Mouse (Mus musculus) intestine, postnatal 0 days (tissue): ENCODE data around the gene Fkbp5. TPM values are rescaled to one million over a fixed set of nuclear protein-coding genes. Genes with fewer than 3 reads are reported as not detected.
"Not testable (repeated sequence)": the region's sequence is repeated elsewhere in the genome, so short reads cannot be mapped to it uniquely, and the experiment has no call there.

Experiments used
- ATAC-seq: fragments of 200-750 bp; cut with Nextera tagmentation; 2 replicates; pipeline ENCODE4 v1.8.0; 2017; ENCODE audit warnings: mild to moderate bottlenecking, moderate TSS enrichment, moderate library complexity
- H3K27ac ChIP-seq: fragments of 300-500 bp; sonication (generic); 2 replicates; pipeline ENCODE4 v1.5.1; 2014; ENCODE audit warnings: mild to moderate bottlenecking, low read depth, low read length, moderate library complexity
- H3K27me3 ChIP-seq: fragments of 300-500 bp; sonication (generic); replicated peaks from 2 replicates; pipeline ENCODE4 v1.6.1; 2014; ENCODE audit warnings: low read length, mixed read lengths; ENCODE audit not compliant: control insufficient read depth, insufficient read depth
- H3K36me3 ChIP-seq: fragments of 300-500 bp; sonication (generic); 2 replicates; pipeline ENCODE4 v1.6.1; 2014; ENCODE audit warnings: mild to moderate bottlenecking, moderate library complexity; ENCODE audit not compliant: control insufficient read depth, insufficient read depth
- H3K4me1 ChIP-seq: fragments of 300-500 bp; sonication (generic); replicated peaks from 2 replicates; pipeline ENCODE4 v1.6.1; 2014; ENCODE audit warnings: antibody characterized with exemption, low read length, mixed read lengths; ENCODE audit not compliant: control insufficient read depth, insufficient read depth
- H3K4me2 ChIP-seq: fragments of 300-500 bp; sonication (generic); replicated peaks from 2 replicates; pipeline ENCODE4 v1.6.1; 2014; ENCODE audit warnings: low read depth, mild to moderate bottlenecking, moderate library complexity
- H3K4me3 ChIP-seq: fragments of 300-500 bp; sonication (generic); 2 replicates; pipeline ENCODE4 v1.5.1; 2014; ENCODE audit warnings: low read depth, low read length
- H3K9ac ChIP-seq: fragments of 300-500 bp; sonication (generic); 2 replicates; pipeline ENCODE4 v1.6.1; 2014; ENCODE audit warnings: mild to moderate bottlenecking, low read depth, low read length
- H3K9me3 ChIP-seq: fragments of 300-500 bp; sonication (generic); 2 replicates; pipeline ENCODE4 v1.6.1; 2016; ENCODE audit warnings: mixed run types; ENCODE audit not compliant: control insufficient read depth
- CTCF ChIP-seq: sonication (generic); IDR thresholded peaks from 2 replicates; pipeline ENCODE4 v1.5.1; 2016; ENCODE audit warnings: low read depth, mild to moderate bottlenecking, control low read depth, antibody characterized with exemption, moderate library complexity
- WGBS: fragments of 180-500 bp; shearing (Covaris S2); extraction: QIAGEN DNeasy Blood & Tissue Kit; methylation state at CpG from one replicate; pipeline ENCODE4 v1.1.7; 2014; 5-methylcytosine and 5-hydroxymethylcytosine counted together
- polyA plus RNA-seq: library from polyadenylated mRNA; unstranded; fragments of >200 nt; fragmentation: Nextera tagmentation; extraction: Ambion mirVana; gene quantifications from 2 replicates; pipeline ENCODE4 v1.2.1, GENCODE M21; 2015

Fkbp5 gene
- polyA plus RNA-seq, 1 experiment from 2014 or later, result 10.1 TPM

GRCm38 (mm10) chr17:28415271-28415670 lies 102.1 kb downstream of the Fkbp5 start:
- Histone ChIP-seq H3K4me2 (no peak overlapping the region), H3K9ac (no peak overlapping the region), H3K27me3 (no peaks in the 10 kb centered on the region), H3K4me3 (no peak overlapping the region), H3K27ac (no peak overlapping the region), H3K4me1 (no peaks in the 10 kb centered on the region), H3K9me3 (no peaks in the 10 kb centered on the region), H3K36me3 (peaks cover 31% of the 10 kb centered on the region)
- WGBS, result 78% methylated on average over 5 of the region's 5 CpGs
- ATAC-seq, result no peak
- no peak for TF ChIP-seq CTCF

GRCm38 (mm10) chr17:28411381-28411960 lies 105.9 kb downstream of the Fkbp5 start:
- ATAC-seq, result no peak
- TF ChIP-seq CTCF, result no peak
- H3K27ac ChIP-seq, result no peak overlapping the region
- H3K4me2 ChIP-seq, result no peak overlapping the region
- H3K4me3 ChIP-seq, result no peak overlapping the region
- no peaks in the 10 kb centered on the region for H3K9me3 ChIP-seq
- no peak overlapping the region for H3K9ac ChIP-seq
- WGBS, result 76% methylated on average over 10 of the region's 10 CpGs
- H3K4me1 ChIP-seq, result no peaks in the 10 kb centered on the region
- peaks cover 39% of the 10 kb centered on the region for H3K36me3 ChIP-seq
- H3K27me3 ChIP-seq, result no peaks in the 10 kb centered on the region

DNA sequence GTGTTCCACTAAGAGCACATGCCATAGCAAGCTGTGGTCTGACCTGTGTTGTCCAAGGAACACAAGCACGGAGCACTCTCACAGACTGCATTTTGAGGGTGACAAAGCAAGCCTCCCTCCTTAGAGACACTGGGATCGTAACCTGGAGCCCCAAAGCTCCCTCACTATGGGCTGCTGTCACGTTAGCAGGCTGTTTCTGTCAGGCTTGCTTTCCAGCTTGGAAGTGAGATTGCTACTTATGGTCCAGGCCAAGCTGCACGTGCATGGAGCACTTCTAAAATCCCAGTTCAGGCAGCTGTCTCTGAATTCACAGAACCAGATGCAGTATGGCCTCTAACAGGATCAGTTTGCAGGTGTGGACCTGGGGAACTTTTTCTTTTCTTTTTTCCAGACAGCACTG lies 106.6 kb downstream of the Fkbp5 start:
- no peaks in the 10 kb centered on the region for H3K9me3 ChIP-seq
- no peak for TF ChIP-seq CTCF
- peaks cover 39% of the 10 kb centered on the region for H3K36me3 ChIP-seq
- no peak overlapping the region for H3K4me2 ChIP-seq
- no peaks in the 10 kb centered on the region for H3K4me1 ChIP-seq
- H3K4me3 ChIP-seq, result no peak overlapping the region
- H3K27me3 ChIP-seq, result no peaks in the 10 kb centered on the region
- ATAC-seq, result no peak
- H3K9ac ChIP-seq, result no peak overlapping the region
- H3K27ac ChIP-seq, result no peak overlapping the region
- WGBS, result 86% methylated on average over 4 of the region's 4 CpGs

- peaks cover 41% of the 10 kb centered on the region for H3K36me3 ChIP-seq
- H3K4me1 ChIP-seq, result no peaks in the 10 kb centered on the region
- TF ChIP-seq CTCF, result 0 out of 2 replicates have a peak, but pooled peaks have one; percentile 1
- peak overlapping the region; percentile 66 for H3K27ac ChIP-seq
- no peak overlapping the region for H3K9ac ChIP-seq
- H3K4me3 ChIP-seq, result no peak overlapping the region
- H3K4me2 ChIP-seq, result no peak overlapping the region
- H3K27me3 ChIP-seq, result no peaks in the 10 kb centered on the region
- ATAC-seq, result peak; percentile 81
- WGBS, result 34% methylated on average over 5 of the region's 5 CpGs
- H3K9me3 ChIP-seq, result no peaks in the 10 kb centered on the region
Measured at GRCm38 (mm10) chr17:28408251-28408918, 108.9 kb downstream of the Fkbp5 start.

GRCm38 (mm10) chr17:28407418-28408250 lies 109.7 kb downstream of the Fkbp5 start:
- H3K4me3 ChIP-seq, result no peak overlapping the region
- H3K4me2 ChIP-seq, result no peak overlapping the region
- no peaks in the 10 kb centered on the region for H3K9me3 ChIP-seq
- H3K4me1 ChIP-seq, result no peaks in the 10 kb centered on the region
- WGBS, result 33% methylated on average over 15 of the region's 15 CpGs
- peaks cover 44% of the 10 kb centered on the region for H3K36me3 ChIP-seq
- peak; percentile 67 for ATAC-seq
- peak; percentile 99 for TF ChIP-seq CTCF
- no peak overlapping the region for H3K9ac ChIP-seq
- H3K27me3 ChIP-seq, result no peaks in the 10 kb centered on the region
- peak overlapping the region; percentile 66 for H3K27ac ChIP-seq

DNA sequence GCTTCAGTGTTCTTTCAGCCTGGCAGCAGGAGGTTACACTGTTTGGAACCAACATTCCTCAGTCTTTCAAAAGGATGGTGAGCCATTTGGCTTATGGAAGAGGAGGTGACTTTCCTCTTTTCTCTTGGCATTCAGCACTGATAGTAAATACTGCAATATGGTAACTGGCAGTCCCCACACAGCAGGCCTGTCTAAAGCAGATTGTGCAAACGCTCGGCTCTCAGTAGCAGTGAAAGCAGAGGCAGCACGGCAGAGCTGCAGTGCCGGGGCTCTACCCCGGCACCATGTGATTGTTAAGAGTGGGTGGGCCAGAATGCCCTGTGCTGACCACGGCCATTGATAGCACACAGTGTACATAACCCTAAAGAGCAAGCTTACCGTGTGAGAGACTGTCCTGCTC lies 110.9 kb downstream of the Fkbp5 start:
- 91% methylated on average over 7 of the region's 7 CpGs for WGBS
- H3K9ac ChIP-seq, result no peak overlapping the region
- ATAC-seq, result no peak

DNA sequence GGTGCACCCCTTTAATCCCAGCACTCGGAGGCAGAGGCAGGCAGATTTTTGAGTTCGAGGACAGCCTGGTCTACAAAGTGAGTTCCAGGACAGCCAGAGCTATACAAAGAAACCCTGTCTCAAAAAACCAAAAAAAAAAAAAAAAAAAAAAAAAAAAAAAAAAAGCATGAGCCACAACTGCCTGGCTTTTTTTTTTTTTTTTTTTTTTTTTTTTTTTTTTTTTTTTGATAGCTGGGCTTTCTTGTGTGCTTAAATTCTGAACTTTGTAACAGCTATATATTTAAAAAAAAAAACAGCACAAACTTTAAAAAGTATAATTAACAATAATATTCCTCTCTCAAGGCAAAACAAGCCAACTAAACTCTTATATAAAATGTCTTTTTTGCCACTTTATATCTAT lies 112.6 kb downstream of the Fkbp5 start:
- WGBS, result 100% methylated on average over 2 of the region's 2 CpGs
- H3K27ac ChIP-seq, H3K4me3 ChIP-seq, H3K9ac ChIP-seq, H3K4me2 ChIP-seq, H3K9me3 ChIP-seq, H3K27me3 ChIP-seq, H3K4me1 ChIP-seq, ATAC-seq: not testable (repeated sequence)
- H3K36me3 ChIP-seq, result peaks cover 50% of the 10 kb centered on the region

More for the DNA sequence above, 110.9 kb downstream of the Fkbp5 start:
- Histone ChIP-seq H3K27ac (no peak overlapping the region), H3K4me1 (no peaks in the 10 kb centered on the region), H3K4me2 (no peak overlapping the region), H3K27me3 (no peaks in the 10 kb centered on the region), H3K36me3 (peaks cover 49% of the 10 kb centered on the region), H3K4me3 (no peak overlapping the region), H3K9me3 (no peaks in the 10 kb centered on the region)
- no peak for TF ChIP-seq CTCF
